Mouse (Mus musculus) heart, embryonic 14.5 days (tissue): ENCODE data around the gene Nav3. TPM values are rescaled to one million over a fixed set of nuclear protein-coding genes. Genes with fewer than 3 reads are reported as not detected.

Source experiments
- ATAC-seq: fragments of 200-750 bp; cut with Nextera tagmentation; 2 replicates; pipeline ENCODE4 v1.8.0; 2017; ENCODE audit warnings: low read depth, moderate TSS enrichment; ENCODE audit not compliant: insufficient number of reproducible peaks, insufficient read depth, low FRiP score
- H3K27ac ChIP-seq, 2 experiments: fragments of 200-500 bp in 1 of 2; fragments of 300-500 bp in 1 of 2; sonication (generic) in 1 of 2; replicated peaks in 1 of 2; 2 replicates each; pipeline ENCODE4 v1.5.1; 2012 to 2014; ENCODE audit warnings: low read depth in 2 of 2, low read length in 2 of 2, control low read depth in 1 of 2, mild to moderate bottlenecking in 1 of 2, mixed read lengths in 1 of 2; ENCODE audit not compliant: control insufficient read depth in 1 of 2, insufficient read depth in 1 of 2
- H3K27me3 ChIP-seq: fragments of 300-500 bp; sonication (generic); 2 replicates; pipeline ENCODE4 v1.6.1; 2014; ENCODE audit warnings: mild to moderate bottlenecking, low read length, control low read depth; ENCODE audit not compliant: control insufficient read depth, insufficient read depth
- H3K36me3 ChIP-seq: fragments of 300-500 bp; sonication (generic); 2 replicates; pipeline ENCODE4 v1.6.1; 2014; ENCODE audit warnings: mild to moderate bottlenecking, control low read depth, low read length, mixed read lengths; ENCODE audit not compliant: control insufficient read depth, insufficient read depth
- H3K4me1 ChIP-seq, 2 experiments: fragments of 200-500 bp in 1 of 2; fragments of 300-500 bp in 1 of 2; sonication (generic) in 1 of 2; 2 replicates each; pipeline ENCODE4 v1.6.1; 2012 to 2014; ENCODE audit warnings: low read length in 2 of 2, control low read depth in 1 of 2, mixed read lengths in 1 of 2; ENCODE audit not compliant: control insufficient read depth in 2 of 2, insufficient read depth in 2 of 2
- H3K4me2 ChIP-seq: fragments of 300-500 bp; sonication (generic); 2 replicates; pipeline ENCODE4 v1.6.1; 2014; ENCODE audit warnings: mild to moderate bottlenecking, low read length
- H3K4me3 ChIP-seq, 2 experiments: fragments of 200-500 bp in 1 of 2; fragments of 300-500 bp in 1 of 2; sonication (generic) in 1 of 2; 2 replicates each; pipeline ENCODE4 v1.5.1; 2012 to 2014; ENCODE audit warnings: low read length in 2 of 2, mild to moderate bottlenecking in 2 of 2, control low read depth in 1 of 2, low read depth in 1 of 2, moderate library complexity in 1 of 2; ENCODE audit not compliant: control insufficient read depth in 1 of 2, insufficient read depth in 1 of 2
- H3K9ac ChIP-seq: fragments of 300-500 bp; sonication (generic); 2 replicates; pipeline ENCODE4 v1.6.1; 2014; ENCODE audit warnings: mild to moderate bottlenecking, low read length
- H3K9me3 ChIP-seq: fragments of 300-500 bp; sonication (generic); 2 replicates; pipeline ENCODE4 v1.6.1; 2016; ENCODE audit warnings: low read length, control low read depth; ENCODE audit not compliant: control insufficient read depth
- WGBS: fragments of 180-500 bp; shearing (Covaris S2); extraction: QIAGEN DNeasy Blood & Tissue Kit; methylation state at CpG from one replicate; pipeline ENCODE4 v1.1.7; 2014; 5-methylcytosine and 5-hydroxymethylcytosine counted together
- polyA plus RNA-seq: library from polyadenylated mRNA; unstranded; fragments of >200 nt; fragmentation: Nextera tagmentation; extraction: Ambion mirVana; gene quantifications from 2 replicates; pipeline ENCODE4 v1.2.1, GENCODE M21; 2014

Nav3 gene
- 3.0 and 4.2 TPM in 2 replicates for polyA plus RNA-seq

DNA sequence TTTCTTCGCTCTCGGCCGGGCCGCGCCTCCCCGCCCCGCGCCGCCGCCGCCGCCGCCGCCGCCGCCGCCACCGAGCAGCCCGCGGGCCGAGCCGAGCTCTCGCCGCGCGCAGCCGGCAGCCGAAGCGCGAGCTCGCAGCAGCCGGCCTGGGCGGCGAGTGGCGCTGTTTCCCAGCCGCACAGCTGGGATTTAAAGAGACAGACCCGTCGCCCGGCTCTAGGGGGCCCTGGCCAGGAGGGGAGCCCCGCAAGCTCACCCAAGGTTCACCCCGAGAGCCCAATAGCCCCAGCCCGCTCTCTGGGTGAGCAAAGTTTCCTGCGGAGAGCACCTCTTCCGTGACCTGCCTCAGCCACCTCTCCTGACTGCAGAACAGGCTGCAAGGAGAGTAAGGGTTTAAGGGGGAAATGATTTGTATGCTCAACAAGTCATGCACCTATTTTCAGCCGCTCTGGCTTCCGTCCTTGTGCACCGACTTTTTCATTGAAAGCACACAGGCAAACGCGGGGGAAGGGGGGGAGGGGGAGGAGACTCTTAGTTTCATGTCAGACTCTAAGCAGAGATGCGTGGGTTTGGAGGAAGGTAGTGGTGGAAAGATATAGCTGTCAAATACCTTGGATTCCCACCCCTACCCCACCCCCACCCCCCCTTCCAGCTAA lies at the start of gene Nav3:
Gene Nav3, minus strand, starts transcription at position 367 of the 656 bp plus-strand sequence.
- peaks cover 17% of the 10 kb centered on the region for H3K27me3 ChIP-seq
- 0 out of 4 replicates have a peak, but pooled peaks cover 2 to 6% of the 10 kb centered on the region in 2 experiments for H3K4me1 ChIP-seq
- no peaks in the 10 kb centered on the region for H3K36me3 ChIP-seq
- no peaks in the 10 kb centered on the region for H3K9me3 ChIP-seq
- H3K4me2 ChIP-seq: peak within 1 kb of the TSS; percentile 96
- H3K4me3 ChIP-seq: peak within 1 kb of the TSS; percentile 62 to 65
- peak; percentile 77 for ATAC-seq
- WGBS: under 1% methylated on average over 34 of the region's 50 CpGs
- H3K27ac ChIP-seq: peak within 1 kb of the TSS; percentile 25 to 41; a peak in 3 of 4 replicates
- H3K9ac ChIP-seq: peak within 1 kb of the TSS; percentile 73

GRCm38 (mm10) chr10:110485306-110485705 lies 29.3 kb upstream of the Nav3 start:
- H3K4me2 ChIP-seq: no peak overlapping the region
- no peak overlapping the region for H3K9ac ChIP-seq
- ATAC-seq: no peak
- no peaks in the 10 kb centered on the region for H3K36me3 ChIP-seq
- WGBS: 85% methylated on average over 5 of the region's 5 CpGs
- no peaks in the 10 kb centered on the region for H3K27me3 ChIP-seq
- H3K9me3 ChIP-seq: no peaks in the 10 kb centered on the region
- no peak overlapping the region for H3K4me3 ChIP-seq
- H3K4me1 ChIP-seq: no peaks in the 10 kb centered on the region
- no peak overlapping the region for H3K27ac ChIP-seq

DNA sequence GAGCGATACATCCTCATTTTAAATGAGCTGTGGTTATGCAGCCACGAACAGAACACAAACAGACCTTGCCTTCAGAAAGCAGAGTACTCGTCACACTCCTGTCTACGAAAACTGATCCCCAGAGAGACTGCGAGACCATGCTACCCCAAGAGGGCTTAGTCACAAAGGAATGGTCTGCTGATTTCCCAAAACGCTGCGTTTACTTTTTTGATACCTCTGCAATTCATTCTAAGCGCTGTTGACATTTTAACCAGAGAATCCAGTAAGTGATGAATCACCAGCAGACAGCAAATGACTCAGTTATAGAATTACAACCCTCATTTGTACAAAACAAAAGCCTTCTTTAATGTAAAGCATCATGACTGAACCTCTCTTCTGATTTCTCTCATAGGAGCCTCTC lies 28.8 kb upstream of the Nav3 start:
- 66% methylated on average over 8 of the region's 8 CpGs for WGBS
- H3K9me3 ChIP-seq: no peaks in the 10 kb centered on the region
- ATAC-seq: no peak
- no peaks in the 10 kb centered on the region for H3K4me1 ChIP-seq
- no peak overlapping the region for H3K4me3 ChIP-seq
- H3K27me3 ChIP-seq: no peaks in the 10 kb centered on the region
- H3K36me3 ChIP-seq: no peaks in the 10 kb centered on the region
- no peak overlapping the region for H3K9ac ChIP-seq
- H3K27ac ChIP-seq: no peak overlapping the region
- H3K4me2 ChIP-seq: no peak overlapping the region

- H3K4me1 ChIP-seq: no peaks in the 10 kb centered on the region; a peak in 1 of 4 replicates
- H3K27me3 ChIP-seq: no peaks in the 10 kb centered on the region
- WGBS: 78% methylated on average over 3 of the region's 3 CpGs
- no peak overlapping the region for H3K4me3 ChIP-seq
- H3K27ac ChIP-seq: no peak overlapping the region
- no peaks in the 10 kb centered on the region for H3K36me3 ChIP-seq
- H3K9ac ChIP-seq: no peak overlapping the region
- no peak for ATAC-seq
- no peak overlapping the region for H3K4me2 ChIP-seq
- H3K9me3 ChIP-seq: no peaks in the 10 kb centered on the region
These were observed 23.2 kb upstream of the Nav3 start for GRCm38 (mm10) chr10:110479189-110479588.

DNA sequence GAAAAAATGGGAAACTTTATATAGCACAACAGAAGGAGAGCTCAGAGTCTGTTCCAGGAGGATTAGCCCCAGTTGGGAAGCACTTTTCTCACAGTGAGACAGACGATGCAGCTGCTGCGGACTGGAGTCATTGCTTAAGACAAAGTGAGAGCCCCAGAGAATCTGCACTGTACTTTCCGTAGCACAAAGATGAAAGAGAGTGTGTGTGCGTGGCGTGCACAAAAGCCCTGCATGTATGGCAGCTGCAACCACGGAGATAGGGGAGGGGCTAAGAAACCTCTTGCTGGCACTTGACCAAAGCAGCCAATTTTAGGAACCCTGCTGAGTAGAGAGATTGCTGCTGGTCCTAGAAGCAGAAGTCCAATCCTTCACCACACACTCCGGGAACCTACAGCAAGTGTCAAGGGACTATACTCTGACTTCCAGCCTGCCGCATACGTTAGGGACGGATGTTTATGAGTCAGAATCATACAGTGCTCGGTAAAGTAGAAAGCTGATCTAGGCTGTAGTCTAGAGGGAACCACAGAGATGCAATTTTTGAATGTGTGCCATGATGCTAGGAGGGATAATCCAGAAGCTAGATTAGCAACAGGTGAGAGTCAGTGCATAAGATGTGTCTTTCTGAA lies 21.8 kb upstream of the Nav3 start:
- Histone ChIP-seq H3K27ac (no peak overlapping the region), H3K36me3 (no peaks in the 10 kb centered on the region), H3K4me1 (no peaks in the 10 kb centered on the region; a peak in 1 of 4 replicates), H3K9me3 (no peaks in the 10 kb centered on the region), H3K4me2 (no peak overlapping the region), H3K4me3 (no peak overlapping the region), H3K27me3 (no peaks in the 10 kb centered on the region), H3K9ac (no peak overlapping the region)
- ATAC-seq: no peak
- 68% methylated on average over 11 of the region's 11 CpGs for WGBS

DNA sequence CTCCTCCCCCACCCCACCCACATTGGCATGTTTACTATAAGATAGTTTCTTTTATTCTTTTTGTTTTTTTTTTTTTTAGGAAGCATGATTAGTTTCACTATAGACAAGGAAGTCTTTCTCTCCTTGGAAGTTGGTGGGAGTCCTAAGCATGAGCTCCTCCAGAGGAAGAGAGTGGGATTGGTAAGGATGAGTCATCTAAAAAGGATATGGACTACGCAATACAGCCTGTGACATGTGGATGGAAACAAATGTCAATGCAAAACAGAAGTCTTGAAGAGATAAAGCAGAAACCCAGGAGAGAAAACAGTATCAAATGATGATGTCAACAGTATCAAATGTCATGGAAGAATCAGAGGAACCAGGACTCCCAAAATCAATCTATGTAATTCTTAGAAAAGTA lies 18.1 kb upstream of the Nav3 start:
- H3K4me2 ChIP-seq: no peak overlapping the region
- no peak overlapping the region for H3K4me3 ChIP-seq
- 43% methylated on average over 1 of the region's 1 CpGs for WGBS
- H3K27ac ChIP-seq: no peak overlapping the region
- no peaks in the 10 kb centered on the region for H3K27me3 ChIP-seq
- no peaks in the 10 kb centered on the region for H3K36me3 ChIP-seq
- H3K4me1 ChIP-seq: no peaks in the 10 kb centered on the region; a peak in 1 of 4 replicates
- ATAC-seq: no peak
- no peaks in the 10 kb centered on the region for H3K9me3 ChIP-seq
- no peak overlapping the region for H3K9ac ChIP-seq

DNA sequence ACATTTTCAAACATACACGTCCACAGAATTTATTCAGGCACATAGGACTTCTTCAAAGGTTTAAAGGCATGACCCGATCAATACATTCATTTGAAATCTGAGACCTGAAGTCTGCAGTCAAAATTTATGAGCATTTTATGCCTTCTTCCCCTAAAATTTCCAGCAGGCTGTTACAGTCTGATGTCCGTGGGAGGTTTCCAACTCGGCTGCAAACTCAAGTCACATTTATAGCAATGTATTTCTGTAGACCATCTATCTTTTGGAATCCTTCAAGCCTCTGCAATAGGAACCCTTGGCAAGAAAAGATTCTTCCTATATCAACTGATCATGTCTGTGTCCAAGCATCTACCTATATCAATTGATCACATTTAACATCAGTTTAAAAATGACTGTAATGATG lies 13.4 kb upstream of the Nav3 start:
- H3K9me3 ChIP-seq: no peaks in the 10 kb centered on the region; the same call in 1 of the 2 replicates
- H3K4me3 ChIP-seq: no peak overlapping the region
- 74% methylated on average over 4 of the region's 4 CpGs for WGBS
- no peak for ATAC-seq
- no peak overlapping the region for H3K9ac ChIP-seq
- H3K4me2 ChIP-seq: no peak overlapping the region
- no peaks in the 10 kb centered on the region for H3K4me1 ChIP-seq
- no peak overlapping the region for H3K27ac ChIP-seq
- no peaks in the 10 kb centered on the region for H3K36me3 ChIP-seq
- no peaks in the 10 kb centered on the region for H3K27me3 ChIP-seq
